Mouse (Mus musculus) hindbrain, embryonic 15.5 days (tissue): ENCODE results near the gene Csnk1g2. TPM values are rescaled to one million over a fixed set of nuclear protein-coding genes. Genes with fewer than 3 reads are reported as not detected.

Source experiments
- ATAC-seq: fragments of 200-750 bp; cut with Nextera tagmentation; 2 replicates; pipeline ENCODE4 v1.8.0; 2017; ENCODE audit warnings: low read depth, moderate number of reproducible peaks, moderate TSS enrichment; ENCODE audit not compliant: low FRiP score
- H3K27ac ChIP-seq: fragments of 300-500 bp; sonication (generic); replicated peaks from 2 replicates; pipeline ENCODE4 v1.5.1; 2015; ENCODE audit warnings: mild to moderate bottlenecking, inconsistent platforms
- H3K27me3 ChIP-seq: fragments of 300-500 bp; sonication (generic); 2 replicates; pipeline ENCODE4 v1.6.1; 2015; ENCODE audit warnings: control low read depth, inconsistent platforms
- H3K36me3 ChIP-seq: fragments of 300-500 bp; sonication (generic); 2 replicates; pipeline ENCODE4 v1.6.1; 2015; ENCODE audit warnings: control low read depth, inconsistent platforms
- H3K4me1 ChIP-seq: fragments of 300-500 bp; sonication (generic); replicated peaks from 2 replicates; pipeline ENCODE4 v1.6.1; 2015; ENCODE audit warnings: control low read depth, inconsistent platforms
- H3K4me2 ChIP-seq: fragments of 300-500 bp; sonication (generic); 2 replicates; pipeline ENCODE4 v1.6.1; 2015; ENCODE audit warnings: moderate library complexity, mild to moderate bottlenecking, inconsistent platforms
- H3K4me3 ChIP-seq: fragments of 300-500 bp; sonication (generic); 2 replicates; pipeline ENCODE4 v1.5.1; 2015; ENCODE audit warnings: mild to moderate bottlenecking, inconsistent platforms
- H3K9ac ChIP-seq: fragments of 300-500 bp; sonication (generic); 2 replicates; pipeline ENCODE4 v1.6.1; 2015; ENCODE audit warnings: inconsistent platforms
- H3K9me3 ChIP-seq: fragments of 300-500 bp; sonication (generic); 2 replicates; pipeline ENCODE4 v1.6.1; 2016; ENCODE audit warnings: control low read depth, inconsistent platforms
- WGBS: fragments of 180-500 bp; shearing (Covaris S2); methylation state at CpG from one replicate; pipeline ENCODE4 v1.1.7; 2015; 5-methylcytosine and 5-hydroxymethylcytosine counted together
- polyA plus RNA-seq: library from polyadenylated mRNA; unstranded; fragments of >200 nt; fragmentation: Nextera tagmentation; extraction: Ambion mirVana; gene quantifications from 2 replicates; pipeline ENCODE4 v1.2.1, GENCODE M21; 2015

The Csnk1g2 gene
- polyA plus RNA-seq, 1 experiment from 2014 or later = 127 TPM

DNA sequence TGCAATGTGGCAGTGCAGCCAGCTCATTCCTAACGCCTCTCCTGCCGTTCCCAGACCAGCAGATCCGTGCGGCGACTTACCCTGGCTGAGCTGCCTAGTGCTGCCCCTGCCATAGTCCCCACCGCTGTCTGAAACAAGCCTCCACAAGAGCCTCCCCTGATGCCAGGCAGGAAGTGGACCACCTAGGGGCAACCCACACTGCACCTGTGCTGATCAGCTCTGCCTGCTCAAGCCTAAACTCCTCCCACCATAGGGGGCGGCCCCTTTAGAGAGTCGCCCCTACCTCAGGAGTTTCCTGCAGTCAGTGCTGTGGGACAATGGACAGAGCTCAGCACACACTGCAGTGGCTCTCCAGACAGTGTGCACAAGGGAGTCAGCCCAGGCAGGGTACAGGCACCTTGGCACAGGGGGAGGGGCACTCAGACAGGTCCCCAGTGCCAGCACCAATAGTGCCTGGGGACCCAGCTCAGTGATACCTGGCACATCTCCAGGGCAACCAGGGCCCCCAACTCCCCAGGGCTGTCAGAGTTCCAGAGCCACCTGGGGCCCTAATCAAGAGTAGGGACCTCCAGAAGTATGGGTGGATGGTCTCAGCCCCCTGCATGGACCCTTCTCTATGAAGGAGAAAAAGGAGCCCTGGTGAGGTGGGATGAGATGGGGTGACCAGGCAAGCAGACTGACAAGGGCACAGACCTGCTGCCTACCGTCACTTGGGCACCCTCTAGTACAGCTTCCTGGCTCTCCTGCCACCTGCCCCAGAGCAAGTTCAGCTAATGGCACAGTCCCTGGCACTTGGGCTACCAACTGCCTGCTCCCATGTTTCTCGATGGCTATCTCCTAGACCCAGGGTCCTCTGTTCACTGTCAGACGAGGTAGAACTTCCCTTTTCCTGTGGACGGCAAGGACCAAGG, 37.7 kb upstream of the Csnk1g2 start:
- Histone ChIP-seq H3K4me3 (no peak overlapping the region), H3K9me3 (no peaks in the 10 kb centered on the region), H3K9ac (no peak overlapping the region), H3K27me3 (no peaks in the 10 kb centered on the region), H3K27ac (no peak overlapping the region), H3K4me1 (peaks cover 41% of the 10 kb centered on the region), H3K36me3 (peaks cover 8% of the 10 kb centered on the region), H3K4me2 (0 out of 2 replicates have a peak overlapping the region, but pooled peaks have one; percentile 4)
- 77% methylated on average over 12 of the region's 12 CpGs for WGBS
- no peak for ATAC-seq

DNA sequence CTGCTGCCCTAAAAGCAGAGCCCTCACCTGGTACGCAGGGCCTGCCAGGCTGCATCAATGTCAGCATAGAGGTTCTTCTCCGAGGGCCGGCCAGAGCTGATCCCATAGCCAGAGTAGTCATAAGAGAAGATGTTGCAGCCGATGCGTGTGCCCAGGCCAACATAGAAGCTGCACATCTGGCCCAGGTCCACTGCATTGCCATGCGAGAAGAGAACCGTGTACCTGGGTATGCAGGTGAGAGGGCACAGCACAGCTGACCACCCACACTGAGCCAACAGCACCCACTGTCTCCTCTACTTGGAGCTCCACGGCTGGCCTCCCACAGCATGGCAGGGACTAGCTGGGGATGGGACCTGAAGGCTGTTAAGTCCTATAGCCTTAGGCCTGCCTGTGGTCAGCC, 37.1 kb upstream of the Csnk1g2 start:
- peak overlapping the region; percentile 4; the same call in 1 of the 2 replicates for H3K4me2 ChIP-seq
- H3K27ac ChIP-seq = no peak overlapping the region
- no peak overlapping the region for H3K9ac ChIP-seq
- WGBS = 96% methylated on average over 8 of the region's 8 CpGs
- peaks cover 8% of the 10 kb centered on the region for H3K36me3 ChIP-seq
- no peak overlapping the region for H3K4me3 ChIP-seq
- no peak for ATAC-seq
- no peaks in the 10 kb centered on the region for H3K27me3 ChIP-seq
- peaks cover 43% of the 10 kb centered on the region for H3K4me1 ChIP-seq
- H3K9me3 ChIP-seq = no peaks in the 10 kb centered on the region

DNA sequence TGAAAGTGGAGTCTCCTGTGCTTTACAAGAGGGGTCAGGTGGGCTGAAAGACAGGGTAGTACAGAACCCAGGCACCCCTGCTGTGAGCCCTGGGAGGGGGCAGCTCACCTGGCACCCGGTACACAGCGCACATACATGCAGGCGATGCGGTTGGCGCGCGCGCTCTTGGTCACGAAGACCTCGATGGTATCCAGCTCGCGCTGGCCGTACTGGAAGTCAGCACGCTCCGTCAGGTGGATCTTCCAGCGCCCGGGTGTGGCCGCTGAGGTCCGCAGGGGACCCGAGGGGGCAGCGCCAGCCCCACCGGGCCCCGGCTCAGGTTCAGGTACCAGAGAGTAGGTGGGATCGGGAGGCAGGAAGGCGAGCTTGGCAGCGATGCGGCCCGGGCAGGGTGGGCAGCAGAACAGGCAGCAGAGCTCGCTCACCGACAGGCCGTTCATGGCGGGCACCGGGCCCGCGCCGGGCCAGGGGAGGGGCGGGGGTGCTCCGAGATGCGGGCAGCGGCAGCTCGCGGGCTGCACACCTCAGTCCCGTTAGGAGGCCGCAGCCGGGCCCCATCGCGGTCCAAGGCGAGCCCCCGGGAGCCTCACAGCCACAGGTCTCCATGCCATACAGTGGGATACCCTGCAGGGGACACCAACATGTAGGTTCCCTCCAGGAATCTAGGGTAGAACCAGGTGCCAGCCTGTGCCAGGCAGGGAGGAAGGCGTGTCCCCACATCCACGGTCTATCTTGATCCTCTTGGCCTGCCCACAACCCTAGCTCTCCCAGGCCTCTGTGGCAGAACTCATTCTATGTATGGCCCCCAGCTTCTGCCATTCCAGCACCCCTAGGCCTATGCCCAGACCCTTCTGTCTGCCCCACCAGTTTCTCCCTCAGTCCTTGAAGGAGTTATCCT, 36.0 kb upstream of the Csnk1g2 start:
- H3K27me3 ChIP-seq = no peaks in the 10 kb centered on the region
- H3K27ac ChIP-seq = peak overlapping the region; percentile 51; the same call in 1 of the 2 replicates
- no peaks in the 10 kb centered on the region for H3K9me3 ChIP-seq
- H3K9ac ChIP-seq = no peak overlapping the region
- H3K4me1 ChIP-seq = peaks cover 46% of the 10 kb centered on the region
- H3K36me3 ChIP-seq = peaks cover 4% of the 10 kb centered on the region
- H3K4me3 ChIP-seq = no peak overlapping the region
- 0 out of 2 replicates have a peak overlapping the region, but pooled peaks have one; percentile 4 for H3K4me2 ChIP-seq
- ATAC-seq = no peak
- WGBS = 94% methylated on average over 41 of the region's 51 CpGs

GRCm38 (mm10) chr10:80587305-80587657, 35.4 kb upstream of the Csnk1g2 start:
- Histone ChIP-seq H3K4me1 (peaks cover 46% of the 10 kb centered on the region), H3K27ac (peak overlapping the region; percentile 51; the same call in 1 of the 2 replicates), H3K27me3 (no peaks in the 10 kb centered on the region), H3K9me3 (no peaks in the 10 kb centered on the region), H3K9ac (no peak overlapping the region), H3K4me3 (no peak overlapping the region), H3K4me2 (no peak overlapping the region), H3K36me3 (peaks cover 4% of the 10 kb centered on the region)
- WGBS = 17% methylated on average over 4 of the region's 4 CpGs
- ATAC-seq = no peak

DNA sequence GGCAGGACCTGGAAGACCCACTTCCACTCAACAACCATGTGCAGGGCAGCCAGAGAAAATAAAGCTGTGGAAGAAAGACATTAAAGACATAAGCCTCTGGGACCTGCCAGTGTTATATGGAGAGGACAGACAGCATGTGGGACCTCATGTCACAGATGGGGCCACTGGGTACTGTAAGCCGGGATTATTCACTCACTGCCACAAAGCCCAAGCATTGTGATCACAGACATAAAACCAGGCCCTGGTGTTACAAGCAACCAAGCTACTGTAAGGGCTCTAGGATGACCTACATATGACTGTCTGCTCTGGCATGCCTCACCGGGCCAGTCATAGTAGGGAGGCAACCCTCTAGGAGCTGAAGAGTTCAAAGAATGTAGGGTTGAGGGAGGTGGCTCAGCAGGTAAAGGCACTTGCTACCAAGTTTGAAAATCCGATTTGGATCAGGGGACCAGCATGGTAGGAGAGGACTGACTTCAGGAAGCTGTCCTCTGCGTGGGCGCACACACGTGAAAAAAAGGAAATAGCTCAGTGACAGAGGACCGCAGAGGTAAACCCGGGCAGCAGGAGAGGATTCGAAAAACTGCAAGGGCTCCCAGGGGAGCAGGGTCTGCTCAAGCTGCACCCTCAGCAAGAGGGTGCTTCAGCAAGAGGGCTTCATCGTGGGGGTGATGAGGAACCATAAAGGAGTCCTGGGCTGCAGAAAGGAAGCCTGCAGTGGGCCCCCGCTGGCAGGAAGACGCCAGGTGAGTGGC, 33.3 kb upstream of the Csnk1g2 start:
- WGBS = 18% methylated on average over 12 of the region's 12 CpGs
- H3K36me3 ChIP-seq = peaks cover 4% of the 10 kb centered on the region
- peak overlapping the region; percentile 80 for H3K4me3 ChIP-seq
- peak overlapping the region; percentile 72 for H3K4me2 ChIP-seq
- ATAC-seq = no peak
- H3K9ac ChIP-seq = peak overlapping the region; percentile 87
- H3K9me3 ChIP-seq = no peaks in the 10 kb centered on the region
- peaks cover 46% of the 10 kb centered on the region for H3K4me1 ChIP-seq
- H3K27me3 ChIP-seq = no peaks in the 10 kb centered on the region
- no peak overlapping the region for H3K27ac ChIP-seq

DNA sequence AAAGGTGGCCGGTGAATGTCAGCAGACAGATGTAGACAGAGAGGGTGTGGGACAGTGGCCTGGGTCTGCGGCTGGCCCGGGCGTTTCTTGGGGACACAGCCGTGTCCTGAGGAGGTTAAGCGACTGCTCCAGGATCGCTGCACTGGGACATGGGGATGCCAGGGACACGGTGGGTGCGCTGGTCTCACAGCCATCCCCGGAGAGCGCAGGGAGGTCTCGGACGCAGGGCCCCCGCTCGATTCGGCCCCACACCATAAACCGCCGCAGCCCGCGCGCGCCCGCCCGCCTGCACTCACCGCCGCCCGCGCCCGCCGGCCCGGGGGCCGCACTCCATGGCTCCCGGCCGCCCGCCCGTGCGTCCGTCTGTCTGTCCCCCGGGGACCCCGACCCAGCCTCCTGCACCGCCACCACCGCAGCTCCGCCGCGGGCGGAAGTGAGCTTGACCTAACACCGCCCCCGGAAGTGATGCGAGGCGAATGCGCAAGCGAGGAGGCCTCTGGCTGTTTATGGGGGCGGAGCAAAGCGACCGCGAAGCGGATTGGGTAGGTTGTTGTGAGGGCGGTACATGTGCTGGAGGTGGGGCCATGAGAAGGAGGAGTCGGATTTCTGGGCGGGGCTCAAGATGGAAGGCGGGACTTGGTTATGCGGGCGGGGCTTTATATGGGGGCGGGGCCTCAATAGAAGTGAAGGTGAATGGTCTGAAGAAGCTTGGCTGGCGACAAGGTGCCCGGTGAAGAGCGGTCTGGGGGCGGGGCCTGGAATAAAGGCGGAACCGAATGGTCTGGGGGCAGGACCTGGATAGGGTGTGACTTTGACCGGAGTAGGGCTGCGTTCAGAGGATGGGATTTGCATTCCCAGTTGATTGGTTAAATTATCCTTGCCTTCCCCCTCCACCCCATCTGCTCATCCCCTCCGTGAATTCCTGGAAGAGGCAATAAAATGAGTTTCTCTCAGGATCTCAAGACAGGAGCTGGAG, 32.5 kb upstream of the Csnk1g2 start, which contains the start of gene Abhd17a:
Gene Abhd17a (minus strand): TSS at position 463 of the 976 bp plus-strand sequence.
- under 1% methylated on average over 70 of the region's 73 CpGs for WGBS
- H3K4me1 ChIP-seq = peaks cover 41% of the 10 kb centered on the region
- ATAC-seq = peak; percentile 96
- H3K9me3 ChIP-seq = no peaks in the 10 kb centered on the region
- H3K27ac ChIP-seq = peak within 1 kb of the TSS; percentile 70
- H3K27me3 ChIP-seq = no peaks in the 10 kb centered on the region
- H3K36me3 ChIP-seq = peaks cover 4% of the 10 kb centered on the region
- H3K9ac ChIP-seq = peak within 1 kb of the TSS; percentile 87
- peak within 1 kb of the TSS; percentile 80 for H3K4me3 ChIP-seq
- H3K4me2 ChIP-seq = peak within 1 kb of the TSS; percentile 72

DNA sequence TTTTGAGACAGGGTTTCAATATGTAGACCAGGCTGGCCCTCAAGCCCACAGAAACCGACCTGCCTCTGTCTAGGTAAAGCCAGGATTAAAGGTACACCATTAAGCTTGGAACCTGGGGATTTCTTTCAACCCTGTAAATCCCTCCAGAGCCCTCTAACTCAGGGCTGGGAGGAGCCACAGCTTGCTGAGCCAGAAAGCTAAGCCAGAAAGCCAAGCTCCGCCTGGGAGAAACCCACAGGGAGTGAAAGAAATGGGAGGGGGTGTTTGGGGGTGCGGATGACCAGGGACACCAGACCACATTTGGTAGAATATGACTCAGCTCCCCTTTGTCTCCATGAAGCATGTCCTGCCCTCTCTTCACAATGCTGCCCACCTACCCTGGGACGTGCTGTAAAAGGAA, 26.3 kb upstream of the Csnk1g2 start:
- Histone ChIP-seq H3K27me3 (peaks cover 3% of the 10 kb centered on the region; the same call in 1 of the 2 replicates), H3K4me3 (no peak overlapping the region), H3K27ac (no peak overlapping the region), H3K9ac (no peak overlapping the region), H3K4me2 (no peak overlapping the region), H3K36me3 (no peaks in the 10 kb centered on the region), H3K9me3 (no peaks in the 10 kb centered on the region), H3K4me1 (no peaks in the 10 kb centered on the region)
- ATAC-seq = no peak
- 41% methylated on average over 4 of the region's 4 CpGs for WGBS

- H3K36me3 ChIP-seq = peaks cover 16% of the 10 kb centered on the region
- H3K9ac ChIP-seq = peak within 1 kb of the TSS; percentile 72
- H3K27me3 ChIP-seq = peaks cover 3% of the 10 kb centered on the region; the same call in 1 of the 2 replicates
- peak within 1 kb of the TSS; percentile 77 for H3K4me3 ChIP-seq
- H3K4me1 ChIP-seq = peaks cover 21% of the 10 kb centered on the region
- H3K27ac ChIP-seq = peak within 1 kb of the TSS; percentile 96
- peak; percentile 98 for ATAC-seq
- H3K4me2 ChIP-seq = peak within 1 kb of the TSS; percentile 94
- WGBS = under 1% methylated on average over 54 of the region's 54 CpGs
- no peaks in the 10 kb centered on the region for H3K9me3 ChIP-seq
Measured at GRCm38 (mm10) chr10:80602698-80603325, 19.8 kb upstream of the Csnk1g2 start, which contains the start of the genes Scamp4 and Adat3. Gene Scamp4, plus strand, starts transcription at chr10:80602872. Gene Adat3, plus strand, starts transcription at chr10:80602880.

GRCm38 (mm10) chr10:80603364-80603763, 19.3 kb upstream of the Csnk1g2 start:
- Histone ChIP-seq H3K36me3 (peaks cover 21% of the 10 kb centered on the region), H3K4me3 (peak overlapping the region; percentile 77), H3K9me3 (no peaks in the 10 kb centered on the region), H3K27me3 (peaks cover 3% of the 10 kb centered on the region; the same call in 1 of the 2 replicates), H3K4me2 (peak overlapping the region; percentile 94), H3K4me1 (peaks cover 21% of the 10 kb centered on the region), H3K9ac (peak overlapping the region; percentile 72), H3K27ac (peak overlapping the region; percentile 96)
- 36% methylated on average over 7 of the region's 7 CpGs for WGBS
- ATAC-seq = no peak

DNA sequence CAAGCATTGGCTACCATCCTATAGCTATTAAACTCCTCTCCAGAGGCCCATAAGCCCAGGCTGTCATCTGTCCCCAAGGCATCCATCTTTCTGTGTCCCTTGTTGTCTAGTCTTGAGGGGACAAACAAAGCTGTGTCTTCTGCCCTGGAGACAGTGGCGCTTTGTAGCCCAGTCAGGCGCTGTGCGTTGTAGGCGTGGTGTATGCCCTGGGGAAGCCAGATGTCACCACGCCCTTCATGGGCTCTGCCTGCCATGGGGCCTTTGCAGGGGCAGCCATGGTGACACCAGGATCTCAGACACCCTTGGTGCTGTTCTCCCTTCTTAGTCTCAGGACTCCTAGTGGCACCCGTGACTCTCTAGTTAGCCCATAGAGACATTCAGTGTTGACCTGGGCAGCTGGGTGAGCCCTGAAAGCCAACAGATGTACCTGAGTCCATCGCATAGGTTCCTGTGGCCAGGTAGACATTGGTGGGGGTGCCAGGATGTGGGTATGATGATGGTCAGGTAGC, 18.6 kb upstream of the Csnk1g2 start:
- Histone ChIP-seq H3K36me3 (peaks cover 28% of the 10 kb centered on the region), H3K9ac (peak overlapping the region; percentile 72), H3K4me3 (peak overlapping the region; percentile 77), H3K4me1 (peaks cover 21% of the 10 kb centered on the region), H3K9me3 (no peaks in the 10 kb centered on the region), H3K27me3 (no peaks in the 10 kb centered on the region; the same call in 1 of the 2 replicates), H3K4me2 (peak overlapping the region; percentile 94), H3K27ac (no peak overlapping the region; the same call in 1 of the 2 replicates)
- WGBS = 82% methylated on average over 7 of the region's 7 CpGs
- ATAC-seq = no peak
